Mouse (Mus musculus) cerebellum, postnatal 4 days (tissue): Measurements from ENCODE around the gene Pdlim5.

ENCODE experiments used
- DNase-seq, 2 experiments: peaks; one replicate each; pipeline ENCODE4 v3.0.0; 2022; ENCODE audit warnings: low spot score in 2 of 2, mixed read lengths in 1 of 2

The Pdlim5 gene

GRCm38 (mm10) chr3:142394796-142395508 is 544 bp downstream of the Pdlim5 start:
- DNase-seq, result peak in 1 of 2 experiments; percentile 25

- no peak for DNase-seq
These were observed 1.5 kb downstream of the Pdlim5 start for GRCm38 (mm10) chr3:142394000-142394411.

- no peak for DNase-seq
These were observed 4.0 kb downstream of the Pdlim5 start for GRCm38 (mm10) chr3:142391531-142391930.

GRCm38 (mm10) chr3:142390288-142390687 is 5.2 kb downstream of the Pdlim5 start:
- no peak for DNase-seq

DNA sequence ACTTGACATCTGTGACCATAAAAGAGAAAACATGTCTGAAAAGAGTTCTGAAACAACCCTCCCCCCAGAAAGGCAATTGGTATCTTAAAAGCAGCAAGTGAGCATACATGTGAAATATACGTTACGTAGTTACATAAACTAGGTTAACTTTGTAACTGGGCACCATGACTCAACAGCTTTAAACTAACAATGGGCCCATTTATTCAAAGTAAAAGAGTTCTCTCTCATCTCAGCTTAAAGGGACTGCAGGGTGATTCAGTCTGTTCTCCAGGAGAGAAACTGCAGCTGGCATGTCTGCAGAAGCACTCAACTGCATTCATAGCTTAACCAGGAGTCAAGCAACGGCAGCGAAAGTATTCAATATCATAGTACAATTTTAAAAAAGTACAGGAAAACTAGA is 7.3 kb downstream of the Pdlim5 start:
- no peak for DNase-seq

GRCm38 (mm10) chr3:142386505-142386904 is 9.0 kb downstream of the Pdlim5 start:
- no peak for DNase-seq

- no peak for DNase-seq
These were observed 9.8 kb downstream of the Pdlim5 start for GRCm38 (mm10) chr3:142385690-142386089.

DNA sequence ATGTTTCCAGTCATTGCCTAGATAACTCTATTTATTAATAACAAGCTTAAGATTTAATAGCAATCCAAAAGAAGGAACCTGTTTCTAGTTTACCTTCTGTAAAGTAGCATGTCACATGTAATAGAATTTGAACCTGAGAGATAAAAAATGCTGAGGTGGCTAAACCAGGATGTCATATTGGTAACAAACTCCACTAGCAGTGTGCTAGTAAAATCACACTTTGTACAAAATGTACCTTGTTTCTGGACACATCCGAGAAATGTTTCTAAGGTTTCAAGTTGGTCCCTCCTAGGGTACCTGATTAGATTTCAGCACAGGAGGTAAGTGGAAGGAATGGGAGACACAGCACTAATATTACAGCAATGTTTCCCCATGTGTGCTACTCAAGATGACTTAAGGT is 18.9 kb downstream of the Pdlim5 start:
- no peak for DNase-seq

DNA sequence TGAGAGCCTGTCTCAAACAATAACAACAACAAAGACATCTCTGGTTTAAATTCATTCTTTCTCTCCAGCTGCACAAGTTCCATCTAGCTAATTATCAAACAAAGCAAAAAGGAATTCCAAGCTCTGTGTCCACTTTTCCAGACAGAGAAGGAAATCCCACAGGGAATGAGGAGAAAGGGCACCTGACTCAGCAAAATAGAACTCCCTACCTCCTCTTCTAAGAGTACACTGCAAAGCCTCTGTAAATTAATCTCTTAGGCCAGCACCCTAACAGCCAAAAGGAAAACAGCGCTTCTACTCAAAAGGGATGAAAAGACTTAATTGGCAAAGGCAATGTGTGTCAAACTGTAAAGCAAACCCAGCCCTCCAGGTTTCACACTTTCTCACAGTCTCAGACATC is 20.4 kb downstream of the Pdlim5 start:
- DNase-seq, result no peak

- no peak for DNase-seq
These were observed 22.9 kb downstream of the Pdlim5 start for GRCm38 (mm10) chr3:142372465-142373147.

- DNase-seq, result no peak
These were observed 27.1 kb downstream of the Pdlim5 start for GRCm38 (mm10) chr3:142368411-142368810.

DNA sequence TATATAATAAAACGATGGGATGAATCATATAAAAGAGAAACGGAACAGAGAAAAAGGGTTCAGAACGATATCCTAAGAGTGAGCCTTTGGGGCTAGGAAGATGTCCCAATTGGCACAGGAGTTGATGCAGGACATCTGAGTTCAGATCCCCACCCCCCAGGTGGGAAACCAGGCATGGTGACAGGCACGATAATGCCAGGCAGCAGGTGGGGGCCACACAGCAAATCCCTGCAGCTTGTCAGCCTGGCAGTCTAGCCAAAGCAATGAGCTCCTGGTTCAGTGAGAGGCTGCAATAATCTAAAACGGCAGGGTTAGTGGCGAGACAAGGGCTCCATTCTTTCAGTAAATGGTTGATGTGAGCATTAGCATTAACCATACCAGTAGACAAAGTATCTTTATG is 33.4 kb downstream of the Pdlim5 start:
- DNase-seq, result no peak

DNA sequence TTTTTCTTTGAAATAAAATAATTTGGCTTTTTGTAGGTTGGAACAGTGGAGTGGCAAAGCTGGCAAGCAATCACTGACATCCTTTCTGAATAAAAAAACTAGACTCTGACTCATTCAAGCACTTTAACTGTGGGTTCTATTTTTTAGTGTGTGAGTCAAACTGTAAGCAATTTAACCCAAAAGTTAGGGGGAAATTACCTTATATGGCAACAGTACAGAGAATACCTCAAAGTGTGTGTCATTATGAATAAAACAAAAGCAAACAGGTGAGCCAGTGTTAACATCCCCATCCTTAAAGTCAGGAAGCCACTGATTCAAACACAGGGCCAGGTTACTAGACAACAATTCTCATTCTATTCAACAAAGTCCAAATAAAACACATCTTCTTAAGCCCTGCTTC is 36.5 kb downstream of the Pdlim5 start:
- DNase-seq, result no peak

- no peak for DNase-seq
These were observed 38.8 kb downstream of the Pdlim5 start for GRCm38 (mm10) chr3:142356661-142357060.

DNA sequence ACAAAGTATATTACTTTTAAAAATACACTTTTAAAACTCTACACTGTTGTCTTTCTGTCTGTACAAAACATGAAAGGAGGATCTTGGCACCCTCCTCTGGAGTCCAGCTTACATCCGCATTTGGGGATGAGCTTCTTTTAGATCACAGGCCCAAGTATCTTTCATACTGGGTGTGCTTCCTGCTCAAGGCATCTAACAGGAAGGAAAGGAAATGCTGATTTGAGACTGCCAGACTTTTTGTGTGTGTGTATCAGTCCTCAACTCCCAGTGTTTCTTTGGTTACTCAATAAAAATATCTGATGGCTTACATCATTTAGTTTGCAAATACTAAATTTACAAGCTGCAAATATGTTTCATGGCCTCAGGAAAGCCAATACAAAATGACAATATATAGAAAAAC is 42.3 kb downstream of the Pdlim5 start:
- no peak for DNase-seq

DNA sequence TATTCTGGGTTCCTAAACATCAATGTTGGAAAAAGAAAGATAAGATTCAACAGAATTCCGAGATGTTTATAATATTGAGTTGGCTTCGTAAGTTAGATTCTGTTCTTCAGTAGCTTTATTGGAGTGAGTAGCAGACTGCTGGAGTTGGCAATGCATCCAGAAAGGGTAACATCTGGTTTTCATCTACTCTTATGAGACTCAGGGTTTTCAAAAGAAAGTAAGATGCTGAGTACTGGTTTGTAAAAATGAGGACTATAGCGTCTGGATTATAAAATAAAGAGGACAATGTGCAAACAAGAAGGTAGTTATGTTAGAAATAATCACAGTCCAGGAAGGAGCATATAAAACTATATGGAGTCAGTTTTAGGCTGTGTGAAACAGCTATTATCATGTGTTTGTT is 45.0 kb downstream of the Pdlim5 start:
- no peak for DNase-seq

- no peak for DNase-seq
These were observed 46.5 kb downstream of the Pdlim5 start for GRCm38 (mm10) chr3:142348816-142349631.

DNA sequence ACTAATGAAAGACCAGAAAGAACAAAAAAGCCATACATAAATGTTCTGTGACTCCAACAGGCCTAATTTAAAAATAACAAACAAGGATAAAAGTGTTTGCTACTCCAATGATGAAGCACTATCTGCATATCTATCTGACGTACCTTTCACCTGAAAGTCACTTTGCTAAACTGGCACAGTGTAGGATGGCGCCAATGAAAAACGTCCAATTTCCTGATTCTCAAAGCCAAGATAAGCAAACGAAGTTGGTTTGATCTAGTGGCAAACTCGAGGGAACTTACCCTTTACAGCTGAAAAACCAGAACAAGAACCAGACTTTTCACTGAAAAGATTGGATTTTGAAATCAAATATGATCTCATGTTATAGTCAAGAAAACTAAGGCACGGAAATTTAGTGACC is 49.2 kb downstream of the Pdlim5 start:
- DNase-seq, result no peak

- no peak for DNase-seq
These were observed 50.0 kb downstream of the Pdlim5 start for GRCm38 (mm10) chr3:142345235-142346125.

DNA sequence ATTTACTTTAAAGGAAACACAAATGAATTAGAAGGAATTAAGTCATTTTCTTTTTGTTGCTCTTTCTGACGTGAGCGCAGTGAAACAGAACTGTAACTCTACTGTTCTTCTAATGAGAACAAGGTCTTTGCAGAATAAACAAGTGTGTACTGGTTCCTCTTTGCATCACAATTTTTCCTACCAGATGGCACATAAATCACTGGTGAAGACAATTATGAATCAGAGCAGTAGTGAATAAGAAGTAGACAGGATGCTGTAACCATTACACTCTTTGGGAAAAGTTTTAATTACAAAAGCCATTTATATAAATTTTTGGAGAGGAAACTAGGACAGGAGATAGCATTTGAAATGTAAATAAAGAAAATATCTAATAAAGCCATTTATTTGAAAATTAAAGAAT is 51.7 kb downstream of the Pdlim5 start:
- no peak for DNase-seq

DNA sequence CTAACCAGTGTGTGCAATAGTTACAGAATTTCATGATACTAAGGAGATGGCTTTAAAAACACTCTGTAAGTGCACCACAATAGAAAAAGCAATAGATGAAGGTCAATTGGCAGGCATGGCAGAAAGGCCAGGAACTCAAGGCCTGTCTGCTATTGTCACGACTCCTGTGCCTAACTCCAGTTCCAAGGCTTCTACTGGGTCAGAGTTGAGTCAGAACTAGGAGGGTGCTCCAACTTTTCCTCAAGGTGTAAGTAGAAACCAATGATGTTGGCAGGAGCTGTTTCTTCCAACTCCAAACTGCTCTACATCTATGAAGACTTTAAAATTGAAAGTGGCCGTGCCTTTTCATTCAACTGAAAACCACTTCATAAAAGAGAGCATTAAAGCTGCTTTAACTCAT is 54.8 kb downstream of the Pdlim5 start:
- DNase-seq, result no peak
